ENCODE assay signal across 24 mouse cellular contexts in genomic region chr9:76104846-76105245, GRCm38 (mm10).
"Had no signal": no experiment of that assay in that cellular context is flagged by ENCODE, and none has a peak within 500 bp of the region (broad histone marks: within the 10 kb centered on the region; RNA-seq: fewer than 3 reads in every experiment).

No protein-coding gene starts in this region.

- H3K4me2 ChIP-seq: heart, embryonic 12.5 days; hindbrain, embryonic 12.5 days; hindbrain, embryonic 15.5 days; limb, embryonic 13.5 days; limb, embryonic 15.5 days; liver, embryonic 12.5 days had no signal

- H3K9me3 ChIP-seq: heart, embryonic 10.5 days; heart, embryonic 12.5 days; hindbrain, embryonic 10.5 days; hindbrain, embryonic 12.5 days; hindbrain, embryonic 15.5 days; limb, embryonic 13.5 days; limb, embryonic 15.5 days; liver, embryonic 12.5 days had no signal

- H3K36me3 ChIP-seq: heart, embryonic 10.5 days; heart, embryonic 12.5 days; hindbrain, embryonic 10.5 days; hindbrain, embryonic 12.5 days; hindbrain, embryonic 15.5 days; limb, embryonic 13.5 days; limb, embryonic 15.5 days; liver, embryonic 12.5 days had no signal

- H3K4me3 ChIP-seq: gastrocnemius, adult 2 months; heart, embryonic 10.5 days; heart, embryonic 12.5 days; hindbrain, embryonic 10.5 days; hindbrain, embryonic 12.5 days; hindbrain, embryonic 15.5 days; limb, embryonic 13.5 days; limb, embryonic 15.5 days; liver, embryonic 12.5 days had no signal

- H3K4me1 ChIP-seq: heart, embryonic 10.5 days; heart, embryonic 12.5 days; hindbrain, embryonic 10.5 days; hindbrain, embryonic 12.5 days; hindbrain, embryonic 15.5 days; limb, embryonic 13.5 days; limb, embryonic 15.5 days; liver, embryonic 12.5 days had no signal

- H3K27me3 ChIP-seq: heart, embryonic 12.5 days; hindbrain, embryonic 12.5 days; hindbrain, embryonic 15.5 days; limb, embryonic 13.5 days; limb, embryonic 15.5 days; liver, embryonic 12.5 days had no signal

- ATAC-seq: hindbrain, postnatal 0 days; intestine, embryonic 16.5 days; liver, embryonic 12.5 days had no signal

- H3K9ac ChIP-seq: heart, embryonic 12.5 days; hindbrain, embryonic 12.5 days; hindbrain, embryonic 15.5 days; limb, embryonic 13.5 days; limb, embryonic 15.5 days; liver, embryonic 12.5 days; liver, embryonic 14.5 days had no signal

- DNase-seq: gastrocnemius, adult 2 months; gastrocnemius, postnatal 10 days; gastrocnemius, postnatal 25 days; heart, adult 18-20 months; heart, postnatal 10 days; heart, postnatal 4 days; kidney, adult 11 months; kidney, adult 8-10 months; kidney, postnatal 14 days; kidney, postnatal 36 days; layer of hippocampus, adult 9-11 months; layer of hippocampus, postnatal 36 days; left cerebral cortex, postnatal 4 days had no signal

- H3K27ac ChIP-seq: gastrocnemius, adult 2 months; heart, embryonic 10.5 days; hindbrain, embryonic 10.5 days; hindbrain, embryonic 12.5 days; hindbrain, embryonic 15.5 days; hindbrain, postnatal 0 days; limb, embryonic 13.5 days; limb, embryonic 15.5 days; liver, embryonic 12.5 days; liver, embryonic 14.5 days had no signal
